Mouse (Mus musculus): ENCODE data around the gene Has3.

Gene Has3

GRCm38 (mm10) chr8:106932376-106933065 lies 62.5 kb downstream of the Has3 start:
- DNase-seq (ENCODE audit: low spot score in 2 of 2) = no peak

- DNase-seq (ENCODE audit: low spot score in 2 of 2) = no peak
Observed at GRCm38 (mm10) chr8:106933506-106934143, 63.6 kb downstream of the Has3 start.

Measured in left cerebral cortex, adult 9 months (tissue).